Mouse (Mus musculus) liver, embryonic 14.5 days (tissue): Measurements from ENCODE around the gene Gon7.

ENCODE experiments used
- CTCF ChIP-seq: IDR thresholded peaks from 2 replicates; pipeline ENCODE4 v1.5.1; 2016; ENCODE audit warnings: antibody characterized with exemption, low read depth, control low read depth
- EP300 ChIP-seq: IDR thresholded peaks from 2 replicates; pipeline ENCODE4 v1.6.1; 2016; ENCODE audit warnings: antibody characterized with exemption, low read depth

GRCm38 (mm10) chr12:102758936-102759335, 1.3 kb upstream of the Gon7 start:
- TF ChIP-seq CTCF: no peak
- no peak for TF ChIP-seq EP300
